Mouse (Mus musculus) testis, postnatal 10 days (tissue): ENCODE data around the gene Abca12.

ENCODE experiments used
- DNase-seq: peaks from one replicate; pipeline ENCODE4 v3.0.0; 2021; ENCODE audit warnings: low spot score

The Abca12 gene

DNA sequence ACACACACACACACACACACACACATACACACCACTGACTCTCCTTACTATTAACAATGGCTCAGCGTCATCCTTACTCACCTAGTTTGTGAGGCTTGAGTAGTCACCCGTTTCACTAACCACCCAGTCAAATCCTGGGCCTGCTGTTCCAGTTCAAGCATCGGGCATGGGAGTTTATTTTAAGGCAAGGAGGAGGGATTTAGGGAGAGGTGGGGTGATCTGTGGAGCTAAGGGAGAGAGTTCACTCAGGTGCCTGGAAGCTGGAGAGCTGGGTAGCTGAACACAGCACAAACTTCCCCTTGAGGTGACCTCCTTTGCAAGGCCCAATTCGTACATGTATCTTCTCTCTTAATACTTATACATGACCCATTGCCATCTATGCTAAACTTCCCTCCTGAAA is 219.4 kb downstream of the Abca12 start:
- no peak for DNase-seq

DNA sequence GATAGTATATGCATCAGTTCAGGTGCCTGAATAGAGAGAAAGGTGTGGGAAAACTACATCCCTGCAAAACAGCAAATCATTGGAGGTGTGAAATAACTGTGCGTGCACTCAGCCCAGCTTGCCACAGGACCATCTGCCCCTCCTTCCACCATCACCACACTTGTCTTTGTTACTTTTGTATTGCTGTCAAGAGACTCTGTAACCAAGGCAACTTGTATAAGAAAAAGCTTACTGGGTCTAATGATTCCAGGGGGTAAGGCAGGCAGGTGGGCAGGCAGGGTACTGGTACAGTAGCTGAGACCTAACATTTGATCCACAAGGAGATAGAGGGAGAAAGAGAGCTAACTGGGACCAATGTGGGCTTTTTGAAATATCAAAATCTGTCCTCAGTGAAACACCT is 220.8 kb downstream of the Abca12 start:
- DNase-seq, result no peak
